Mouse (Mus musculus) CH12.LX (cell line): ENCODE measurements around the gene 4932415D10Rik.

ENCODE experiments used
- CTCF ChIP-seq, 2 experiments: IDR thresholded peaks in 1 of 2; conservative IDR thresholded peaks in 1 of 2; 2 replicates each; pipeline ENCODE4 v1.5.1; 2011 to 2012; ENCODE audit warnings: low read depth in 2 of 2, low read length in 2 of 2, improper control_type of control experiment in 1 of 2, inconsistent platforms in 1 of 2, mild to moderate bottlenecking in 1 of 2, moderate library complexity in 1 of 2
- USF1 ChIP-seq: IDR thresholded peaks from 2 replicates; pipeline ENCODE4 v1.6.1; 2014; ENCODE audit warnings: low read depth, mild to moderate bottlenecking, inconsistent platforms, low read length, improper control_type of control experiment

GRCm38 (mm10) chr10:82241401-82241788 is 75.0 kb downstream of the 4932415D10Rik start:
- no peak for TF ChIP-seq CTCF (conservative IDR thresholded peaks at IDR 0.05 in 1 of 2, IDR thresholded peaks at IDR 0.05 in 1 of 2; ENCODE audit: low read depth in 2 of 2, low read length in 2 of 2)
- no peak for TF ChIP-seq USF1
